Mouse (Mus musculus) MEL (cell line): ENCODE results near the gene Ctnnbip1. TPM values are rescaled to one million over a fixed set of nuclear protein-coding genes. Genes with fewer than 3 reads are reported as not detected.

Source experiments
- DNase-seq: peaks from one replicate; pipeline ENCODE4 v3.0.0; 2011; ENCODE audit warnings: low read depth, low spot score
- H3K27ac ChIP-seq: 2 replicates; pipeline ENCODE4 v1.5.1; 2012; ENCODE audit warnings: low read depth, mild to moderate bottlenecking, control low read depth, low read length, moderate library complexity; ENCODE audit not compliant: control insufficient read depth
- H3K27me3 ChIP-seq, 2 experiments: fragments of 150-350 bp in 1 of 2; sonication (generic) in 1 of 2; 2 replicates each; pipeline ENCODE4 v1.6.1; 2012; ENCODE audit warnings: low read length in 2 of 2, mild to moderate bottlenecking in 2 of 2, improper control_type of control experiment in 1 of 2, moderate library complexity in 1 of 2; ENCODE audit not compliant: insufficient read depth in 2 of 2, control insufficient read depth in 1 of 2
- H3K36me3 ChIP-seq, 2 experiments: 2 replicates each; pipeline ENCODE4 v1.6.1; 2012 to 2014; ENCODE audit warnings: low read length in 2 of 2, improper control_type of control experiment in 1 of 2, inconsistent platforms in 1 of 2, mild to moderate bottlenecking in 1 of 2; ENCODE audit not compliant: insufficient read depth in 2 of 2, control insufficient read depth in 1 of 2
- H3K4me1 ChIP-seq, 2 experiments: fragments of 150-350 bp in 1 of 2; sonication (generic) in 1 of 2; 2 replicates each; pipeline ENCODE4 v1.6.1; 2012; ENCODE audit warnings: low read length in 2 of 2, improper control_type of control experiment in 1 of 2, mild to moderate bottlenecking in 1 of 2; ENCODE audit not compliant: insufficient read depth in 2 of 2, control insufficient read depth in 1 of 2
- H3K4me3 ChIP-seq, 2 experiments: fragments of 150-350 bp in 1 of 2; sonication (generic) in 1 of 2; 2 replicates each; pipeline ENCODE4 v1.5.1; 2012; ENCODE audit warnings: low read depth in 2 of 2, low read length in 2 of 2, mild to moderate bottlenecking in 2 of 2, moderate library complexity in 2 of 2, control low read depth in 1 of 2, improper control_type of control experiment in 1 of 2; ENCODE audit not compliant: control insufficient read depth in 1 of 2, insufficient read depth in 1 of 2
- H3K79me2 ChIP-seq: 2 replicates; pipeline ENCODE4 v1.6.1; 2012; ENCODE audit warnings: mild to moderate bottlenecking, low read length, moderate library complexity; ENCODE audit not compliant: control insufficient read depth, poor library complexity, insufficient read depth
- H3K9ac ChIP-seq: 2 replicates; pipeline ENCODE4 v1.6.1; 2012; ENCODE audit warnings: low read depth, mild to moderate bottlenecking, control low read depth, low read length, moderate library complexity; ENCODE audit not compliant: control insufficient read depth, poor library complexity, severe bottlenecking
- H3K9me3 ChIP-seq: fragments of 150-350 bp; sonication (generic); replicated peaks from 2 replicates; pipeline ENCODE4 v1.6.1; 2012; ENCODE audit warnings: mild to moderate bottlenecking, low read length, improper control_type of control experiment, moderate library complexity; ENCODE audit not compliant: insufficient read depth
- CHD1 ChIP-seq: IDR thresholded peaks from 2 replicates; pipeline ENCODE4 v1.6.1; 2012; ENCODE audit warnings: low read depth, mild to moderate bottlenecking, inconsistent platforms, low read length, improper control_type of control experiment
- CHD2 ChIP-seq: IDR thresholded peaks from 2 replicates; pipeline ENCODE4 v1.6.1; 2011; ENCODE audit warnings: low read length, improper control_type of control experiment
- CTCF ChIP-seq, 3 experiments: IDR thresholded peaks in 2 of 3; conservative IDR thresholded peaks in 1 of 3; 2 replicates each; pipeline ENCODE4 v1.5.1; 2011 to 2012; ENCODE audit warnings: low read length in 3 of 3, low read depth in 2 of 3, mild to moderate bottlenecking in 2 of 3, improper control_type of control experiment in 1 of 3, inconsistent platforms in 1 of 3, mixed read lengths in 1 of 3, moderate library complexity in 1 of 3; ENCODE audit not compliant: control insufficient read depth in 1 of 3, insufficient read depth in 1 of 3, poor library complexity in 1 of 3, severe bottlenecking in 1 of 3
- ELF1 ChIP-seq: IDR thresholded peaks from 2 replicates; pipeline ENCODE4 v1.6.1; 2014; ENCODE audit warnings: low read depth, mild to moderate bottlenecking, inconsistent platforms, low read length, improper control_type of control experiment, moderate library complexity
- EP300 ChIP-seq, 2 experiments: IDR thresholded peaks; 2 replicates each; pipeline ENCODE4 v1.6.1; 2011; ENCODE audit warnings: improper control_type of control experiment in 2 of 2, low read length in 2 of 2, low read depth in 1 of 2, mild to moderate bottlenecking in 1 of 2
- JUND ChIP-seq: IDR thresholded peaks from 2 replicates; pipeline ENCODE4 v1.6.1; 2011; ENCODE audit warnings: low read depth, mild to moderate bottlenecking, improper control_type of control experiment, low read length
- KAT2A ChIP-seq: conservative IDR thresholded peaks from 2 replicates; pipeline ENCODE4 v1.6.1; 2012; ENCODE audit warnings: low read depth, low read length, improper control_type of control experiment, inconsistent platforms
- MEF2A ChIP-seq: IDR thresholded peaks from 2 replicates; pipeline ENCODE4 v1.6.1; 2014; ENCODE audit warnings: low read depth, mild to moderate bottlenecking, inconsistent platforms, low read length, improper control_type of control experiment; ENCODE audit not compliant: poor library complexity, insufficient replicate concordance, severe bottlenecking; ENCODE audit errors: extremely low read depth
- MYB ChIP-seq: IDR thresholded peaks from 2 replicates; pipeline ENCODE4 v1.6.1; 2011; ENCODE audit warnings: mild to moderate bottlenecking, low read depth, low read length, improper control_type of control experiment
- NRF1 ChIP-seq: IDR thresholded peaks from 2 replicates; pipeline ENCODE4 v1.6.1; 2014; ENCODE audit warnings: low read depth, mild to moderate bottlenecking, inconsistent platforms, low read length, improper control_type of control experiment, moderate library complexity; ENCODE audit not compliant: poor library complexity, insufficient read depth, severe bottlenecking
- POLR2A ChIP-seq, 2 experiments: IDR thresholded peaks; 2 replicates each; pipeline ENCODE4 v1.6.1; 2011 to 2012; ENCODE audit warnings: low read length in 2 of 2, mild to moderate bottlenecking in 2 of 2, control low read depth in 1 of 2, improper control_type of control experiment in 1 of 2, low read depth in 1 of 2, moderate library complexity in 1 of 2; ENCODE audit not compliant: control insufficient read depth in 1 of 2, insufficient read depth in 1 of 2, poor library complexity in 1 of 2
- POLR2AphosphoS2 ChIP-seq: IDR thresholded peaks from 2 replicates; pipeline ENCODE4 v1.6.1; 2011; ENCODE audit warnings: low read length, improper control_type of control experiment
- RAD21 ChIP-seq: IDR thresholded peaks from 2 replicates; pipeline ENCODE4 v1.6.1; 2011; ENCODE audit warnings: mild to moderate bottlenecking, low read depth, low read length, improper control_type of control experiment
- RCOR1 ChIP-seq: IDR thresholded peaks from 2 replicates; pipeline ENCODE4 v1.6.1; 2012; ENCODE audit warnings: low read depth, mild to moderate bottlenecking, inconsistent platforms, low read length, improper control_type of control experiment
- SMC3 ChIP-seq: IDR thresholded peaks from 2 replicates; pipeline ENCODE4 v1.6.1; 2011; ENCODE audit warnings: low read depth, low read length, improper control_type of control experiment
- TAL1 ChIP-seq: IDR thresholded peaks from 2 replicates; pipeline ENCODE4 v1.6.1; 2012; ENCODE audit warnings: mild to moderate bottlenecking, inconsistent platforms, low read length, moderate library complexity, mixed read lengths
- TCF12 ChIP-seq: IDR thresholded peaks from 2 replicates; pipeline ENCODE4 v1.6.1; 2014; ENCODE audit warnings: low read depth, mild to moderate bottlenecking, inconsistent platforms, low read length, improper control_type of control experiment, moderate library complexity
- USF2 ChIP-seq, 2 experiments: IDR thresholded peaks; 2 replicates each; pipeline ENCODE4 v1.6.1; 2011 to 2012; ENCODE audit warnings: improper control_type of control experiment in 2 of 2, low read length in 2 of 2, borderline replicate concordance in 1 of 2, inconsistent platforms in 1 of 2, low read depth in 1 of 2, mild to moderate bottlenecking in 1 of 2; ENCODE audit not compliant: insufficient read depth in 1 of 2
- ZC3H11A ChIP-seq: IDR thresholded peaks from 2 replicates; pipeline ENCODE4 v1.6.1; 2012; ENCODE audit warnings: low read depth, mild to moderate bottlenecking, inconsistent platforms, low read length, improper control_type of control experiment
- polyA plus RNA-seq, 2 experiments: library from polyadenylated mRNA; stranded (reverse) in 1 of 2; unstranded in 1 of 2; fragments of >175 nt in 1 of 2; fragments of >200 nt in 1 of 2; gene quantifications; 2 replicates each; pipeline versions ENCODE4 v1.2.1 to v1.2.4; 2012; ENCODE audit warnings: low replicate concordance in 2 of 2, low read depth in 1 of 2; ENCODE audit not compliant: insufficient read length in 2 of 2, insufficient read depth in 1 of 2, missing spikeins in 1 of 2
- total RNA-seq: library from RNA; depleted of rRNA; stranded (reverse); fragments of 300-350 nt; gene quantifications from 2 replicates; pipeline ENCODE4 v1.2.3, GENCODE M21; 2012

Gene Ctnnbip1
- total and polyA plus RNA-seq, 3 experiments: 12.7 to 20.2 TPM; not detected in 1

DNA sequence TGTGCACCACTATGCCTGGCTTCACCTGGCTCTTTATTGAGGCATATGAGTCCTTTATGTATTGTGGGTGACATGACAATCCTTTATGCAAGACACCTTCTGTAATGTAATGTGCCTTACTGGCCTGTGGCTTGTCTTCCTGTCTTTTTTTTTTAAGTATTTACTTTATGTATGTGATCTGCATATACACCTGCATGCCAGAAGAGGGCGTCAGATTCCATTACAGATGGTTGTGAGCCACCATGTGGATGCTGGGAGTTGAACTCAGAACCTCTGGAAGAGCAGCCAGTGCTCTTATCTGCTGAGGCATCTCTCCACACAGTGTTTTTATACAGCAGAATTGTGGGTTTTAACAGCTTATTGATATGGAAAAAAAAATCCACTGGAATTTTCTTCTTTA lies 85.8 kb downstream of the Ctnnbip1 start:
- peaks cover 0 to 11% of the 10 kb centered on the region in 2 experiments; a peak in 2 of 4 replicates for H3K4me1 ChIP-seq

DNA sequence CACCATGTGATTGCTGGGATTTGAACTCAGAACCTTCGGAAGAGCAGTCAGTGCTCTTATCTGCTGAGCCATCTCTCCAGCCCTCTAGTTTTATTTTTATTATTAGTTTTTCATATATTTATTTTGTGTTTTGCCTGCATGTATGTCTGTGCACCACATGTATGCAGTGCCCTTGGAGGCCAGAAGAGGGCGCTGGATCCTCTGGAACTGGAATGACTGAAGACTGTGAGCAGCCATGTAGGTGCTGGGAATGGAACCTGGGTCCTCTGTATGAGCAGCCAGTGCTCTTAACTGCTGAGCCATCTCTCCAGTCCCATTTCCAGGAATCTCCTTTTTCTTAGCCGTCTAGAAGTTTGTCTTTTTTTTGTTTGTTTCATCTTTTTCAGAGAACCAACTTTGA lies 86.5 kb downstream of the Ctnnbip1 start:
- H3K4me1 ChIP-seq: peaks cover 0 to 11% of the 10 kb centered on the region in 2 experiments; a peak in 2 of 4 replicates
- H3K9ac ChIP-seq: no peak overlapping the region
- peak; percentile 36 for DNase-seq
- no peak overlapping the region for H3K4me3 ChIP-seq
- no peak overlapping the region for H3K27ac ChIP-seq
- no peaks in the 10 kb centered on the region for H3K9me3 ChIP-seq
- no peaks in the 10 kb centered on the region for H3K79me2 ChIP-seq
- no peaks in the 10 kb centered on the region for H3K36me3 ChIP-seq
- H3K27me3 ChIP-seq: peaks cover 2 to 5% of the 10 kb centered on the region in 2 experiments; a peak in 2 of 4 replicates
- TF ChIP-seq MEF2A (no peak), KAT2A (no peak), RAD21 (peak; percentile 23), RCOR1 (no peak), MYB (no peak), CTCF (IDR thresholded peaks at IDR 0.05 in 2 of 3, conservative IDR thresholded peaks at IDR 0.05 in 1 of 3; ENCODE audit: control insufficient read depth in 1 of 3, insufficient read depth in 1 of 3, low read depth in 2 of 3, low read length in 3 of 3, poor library complexity in 1 of 3, severe bottlenecking in 1 of 3) (peak; percentile 55 to 64 (median 60); a peak in 5 of 6 replicates), EP300 (IDR thresholded peaks at IDR 0.05; ENCODE audit: low read depth in 1 of 2, low read length in 2 of 2) (no peak), ELF1 (no peak), TAL1 (no peak), SMC3 (peak; percentile 28; the same call in 1 of the 2 replicates), JUND (no peak), TCF12 (no peak), POLR2A (IDR thresholded peaks at IDR 0.05; ENCODE audit: control insufficient read depth in 1 of 2, insufficient read depth in 1 of 2, low read depth in 1 of 2, low read length in 2 of 2, poor library complexity in 1 of 2) (no peak), USF2 (IDR thresholded peaks at IDR 0.05; ENCODE audit: borderline replicate concordance in 1 of 2, insufficient read depth in 1 of 2, low read depth in 1 of 2, low read length in 2 of 2) (no peak), POLR2AphosphoS2 (no peak), ZC3H11A (no peak), CHD1 (no peak)

More for the DNA sequence above, 85.8 kb downstream of the Ctnnbip1 start:
- no peak overlapping the region for H3K9ac ChIP-seq
- H3K79me2 ChIP-seq: no peaks in the 10 kb centered on the region
- peaks cover 2 to 4% of the 10 kb centered on the region in 2 experiments; a peak in 2 of 4 replicates for H3K27me3 ChIP-seq
- no peaks in the 10 kb centered on the region for H3K36me3 ChIP-seq
- no peak overlapping the region for H3K27ac ChIP-seq
- DNase-seq: no peak
- H3K4me3 ChIP-seq: no peak overlapping the region
- TF ChIP-seq TAL1 (no peak), RAD21 (no peak), MEF2A (no peak), CHD2 (no peak), KAT2A (no peak), NRF1 (no peak), CTCF (IDR thresholded peaks at IDR 0.05 in 2 of 3, conservative IDR thresholded peaks at IDR 0.05 in 1 of 3; ENCODE audit: control insufficient read depth in 1 of 3, insufficient read depth in 1 of 3, low read depth in 2 of 3, low read length in 3 of 3, poor library complexity in 1 of 3, severe bottlenecking in 1 of 3) (peak in 1 of 3 experiments; percentile 25; a peak in 1 of 6 replicates)
- no peaks in the 10 kb centered on the region for H3K9me3 ChIP-seq
